In genomic region chr2:164424406-164424805, GRCm38 (mm10) we compare ENCODE assay signal across 29 mouse cellular contexts. TPM values are rescaled to one million over a fixed set of nuclear protein-coding genes. Genes with fewer than 3 reads are reported as not detected.
DNase-seq lines count a peak whose midpoint lies in the region; ATAC-seq and TF ChIP-seq lines count a peak whose summit lies in the region.
"Had no signal": no experiment of that assay in that cellular context is flagged by ENCODE, and none has a peak within 500 bp of the region (broad histone marks: within the 10 kb centered on the region; RNA-seq: fewer than 3 reads in every experiment).

No protein-coding gene starts in this region.

- no peak overlapping the region for H3K4me3 ChIP-seq in gastrocnemius, adult 2 months
- H3K4me3 ChIP-seq in layer of hippocampus, adult 2 months: no peak overlapping the region
- no peak overlapping the region for H3K4me3 ChIP-seq in midbrain, embryonic 11.5 days (ENCODE audit: low read depth, low read length)
- H3K4me3 ChIP-seq in midbrain, embryonic 10.5 days: no peak overlapping the region
- H3K4me3 ChIP-seq: forebrain, embryonic 10.5 days; forebrain, embryonic 13.5 days; heart, embryonic 12.5 days; heart, embryonic 15.5 days; hindbrain, embryonic 10.5 days; hindbrain, embryonic 13.5 days had no signal

- no peaks in the 10 kb centered on the region for H3K27me3 ChIP-seq in midbrain, embryonic 11.5 days (ENCODE audit: control insufficient read depth, insufficient read depth, low read length)
- H3K27me3 ChIP-seq in midbrain, embryonic 10.5 days (ENCODE audit: low read depth, poor library complexity, severe bottlenecking): peaks cover 11% of the 10 kb centered on the region; the same call in 1 of the 2 replicates
- H3K27me3 ChIP-seq: CH12.LX; forebrain, embryonic 13.5 days; heart, embryonic 15.5 days; Patski had no signal

- intact Hi-C loops in gastrocnemius, adult 2 months (cut with DNase I): no loop called here

- no peak for ATAC-seq in midbrain, embryonic 11.5 days (ENCODE audit: low FRiP score)
- no peak for ATAC-seq in megakaryocyte progenitor cell, adult 5-6 weeks (replicated peaks; ENCODE audit: poor library complexity)
- ATAC-seq: forebrain, embryonic 13.5 days; forebrain, embryonic 16.5 days; hindbrain, embryonic 16.5 days; Patski had no signal

- H3K4me1 ChIP-seq in midbrain, embryonic 11.5 days (ENCODE audit: control insufficient read depth, insufficient read depth, low read length): no peaks in the 10 kb centered on the region
- peaks cover 18% of the 10 kb centered on the region for H3K4me1 ChIP-seq in midbrain, embryonic 10.5 days
- H3K4me1 ChIP-seq: forebrain, embryonic 13.5 days; heart, embryonic 15.5 days; hindbrain, embryonic 13.5 days had no signal

- 0 out of 2 replicates have a peak overlapping the region, but pooled peaks have one; percentile 28 for H3K27ac ChIP-seq in gastrocnemius, adult 2 months
- H3K27ac ChIP-seq in layer of hippocampus, adult 2 months: peak overlapping the region; percentile 14; the same call in 1 of the 2 replicates
- no peak overlapping the region for H3K27ac ChIP-seq in midbrain, embryonic 11.5 days (ENCODE audit: low read depth, low read length)
- H3K27ac ChIP-seq in midbrain, embryonic 10.5 days (replicated peaks): no peak overlapping the region
- H3K27ac ChIP-seq: forebrain, embryonic 10.5 days; forebrain, embryonic 13.5 days; heart, embryonic 15.5 days; hindbrain, embryonic 10.5 days; hindbrain, embryonic 13.5 days had no signal

- no peaks in the 10 kb centered on the region for H3K36me3 ChIP-seq in midbrain, embryonic 11.5 days (ENCODE audit: control insufficient read depth, insufficient read depth, low read length)
- peaks cover 12% of the 10 kb centered on the region for H3K36me3 ChIP-seq in midbrain, embryonic 10.5 days
- H3K36me3 ChIP-seq: G1E; hindbrain, embryonic 13.5 days had no signal

- no peak overlapping the region for H3K9ac ChIP-seq in midbrain, embryonic 11.5 days (ENCODE audit: low read length)
- H3K9ac ChIP-seq: forebrain, embryonic 13.5 days; heart, embryonic 12.5 days; heart, embryonic 15.5 days; hindbrain, embryonic 13.5 days had no signal

- TF ChIP-seq CTCF in gastrocnemius, adult 2 months (IDR thresholded peaks at IDR 0.05): no peak
- no peak for TF ChIP-seq CTCF in layer of hippocampus, adult 2 months (conservative IDR thresholded peaks at IDR 0.05)

- H3K4me2 ChIP-seq in midbrain, embryonic 11.5 days: no peak overlapping the region
- H3K4me2 ChIP-seq: forebrain, embryonic 13.5 days; heart, embryonic 12.5 days; heart, embryonic 15.5 days; hindbrain, embryonic 13.5 days had no signal

- no peak for DNase-seq in gastrocnemius, adult 2 months
- no peak for DNase-seq in gastrocnemius, adult 8-10 months (ENCODE audit: low spot score in 2 of 2)
- DNase-seq in layer of hippocampus, adult 2 months (ENCODE audit: low spot score in 2 of 2): no peak
- no peak for DNase-seq in layer of hippocampus, postnatal 25 days (ENCODE audit: extremely low spot score in 1 of 2, low spot score in 1 of 2)
- peak; percentile 28 for DNase-seq in midbrain, embryonic 11.5 days (ENCODE audit: low spot score, missing footprints)
- DNase-seq in midbrain, embryonic 10.5 days (ENCODE audit: low spot score): no peak
- DNase-seq: adrenal gland, adult 2 months; adrenal gland, postnatal 25 days; cerebellum, adult 18-20 months; cerebellum, adult 9-10 months; cerebellum, postnatal 14 days; gastrocnemius, postnatal 25 days; heart, adult 18-20 months; heart, postnatal 10 days; heart, postnatal 36 days had no signal

- 90% methylated on average over 8 of the region's 8 CpGs for WGBS in midbrain, embryonic 11.5 days
- 93% methylated on average over 8 of the region's 8 CpGs for WGBS in midbrain, embryonic 10.5 days

- H3K9me3 ChIP-seq in midbrain, embryonic 11.5 days (ENCODE audit: control insufficient read depth, low read length): no peaks in the 10 kb centered on the region
- H3K9me3 ChIP-seq in midbrain, embryonic 10.5 days (replicated peaks): no peaks in the 10 kb centered on the region
- H3K9me3 ChIP-seq: forebrain, embryonic 10.5 days; forebrain, embryonic 13.5 days; G1E; heart, embryonic 12.5 days; heart, embryonic 15.5 days; hindbrain, embryonic 10.5 days; hindbrain, embryonic 13.5 days had no signal

RNA-seq across cellular contexts. Expression of gene Sdc4, which starts 19.3 kb away (rescaled TPM):
- total RNA-seq in gastrocnemius, adult 2 months (2021): 10 to 100 TPM; 39.8 to 95.4 TPM
- total RNA-seq in gastrocnemius, adult 8-10 months (2022): 10 to 100 TPM; 23.9 to 58.8 (median 34.1) TPM
- total RNA-seq in layer of hippocampus, adult 2 months (2021): 100 to 1,000 TPM; 122 to 137 TPM
- 100 to 1,000 TPM; 101 to 146 TPM for total RNA-seq in layer of hippocampus, postnatal 25 days (2021)
- polyA plus RNA-seq in midbrain, embryonic 11.5 days (2014; fragmentation: Nextera tagmentation; extraction: Ambion mirVana): 9.7 and 9.9 TPM in 2 replicates
- 16.1 and 17.4 TPM in 2 replicates for polyA plus RNA-seq in midbrain, embryonic 10.5 days (2016; fragmentation: Nextera tagmentation; extraction: Ambion mirVana)
- total RNA-seq in megakaryocyte progenitor cell, adult 5-6 weeks (2015): not detected in 2 replicates
- 0.41 TPM in 1 of 2 replicates, not detected in the other for total RNA-seq in megakaryocyte progenitor cell, adult 5-6 weeks (2017)
- polyA plus RNA-seq: G1E had no signal

RNA-seq across cellular contexts. Expression of gene Matn4, which starts 19.4 kb away (rescaled TPM):
- 1 to 10 TPM in 1 of 2 experiments, under 1 TPM in 1; 0.56 to 1.7 TPM for total RNA-seq in gastrocnemius, adult 2 months (2021)
- total RNA-seq in gastrocnemius, adult 8-10 months (2022): under 1 TPM; 0.27 to 0.99 (median 0.44) TPM
- total RNA-seq in layer of hippocampus, adult 2 months (2021): 10 to 100 TPM; 10.3 to 11.2 TPM
- total RNA-seq in layer of hippocampus, postnatal 25 days (2021): 10 to 100 TPM; 13.0 to 17.5 TPM
- 0.10 and 0.23 TPM in 2 replicates for polyA plus RNA-seq in midbrain, embryonic 11.5 days (2014; fragmentation: Nextera tagmentation; extraction: Ambion mirVana)
- 0.21 TPM in 1 of 2 replicates, not detected in the other for polyA plus RNA-seq in midbrain, embryonic 10.5 days (2016; fragmentation: Nextera tagmentation; extraction: Ambion mirVana)
- not detected in 2 replicates for total RNA-seq in megakaryocyte progenitor cell, adult 5-6 weeks (2015)
- total RNA-seq in megakaryocyte progenitor cell, adult 5-6 weeks (2017): not detected in 2 replicates
- total RNA-seq: CH12.LX had no signal
- polyA plus RNA-seq: forebrain, embryonic 10.5 days; G1E had no signal

RNA-seq across cellular contexts. Expression of gene Rbpjl, which starts 21.5 kb away (rescaled TPM):
- not detected for total RNA-seq in gastrocnemius, adult 2 months (2021)
- total RNA-seq in gastrocnemius, adult 8-10 months (2022): not detected
- under 1 TPM; 0.07 to 0.46 TPM for total RNA-seq in layer of hippocampus, adult 2 months (2021)
- total RNA-seq in layer of hippocampus, postnatal 25 days (2021): under 1 TPM; 0.34 to 0.45 TPM
- not detected in 2 replicates for polyA plus RNA-seq in midbrain, embryonic 11.5 days (2014; fragmentation: Nextera tagmentation; extraction: Ambion mirVana)
- not detected in 2 replicates for polyA plus RNA-seq in midbrain, embryonic 10.5 days (2016; fragmentation: Nextera tagmentation; extraction: Ambion mirVana)
- not detected in 2 replicates for total RNA-seq in megakaryocyte progenitor cell, adult 5-6 weeks (2015)
- not detected in 2 replicates for total RNA-seq in megakaryocyte progenitor cell, adult 5-6 weeks (2017)
- total RNA-seq: adrenal gland, adult 2 months; adrenal gland, postnatal 25 days; gastrocnemius, adult 18-20 months; gastrocnemius, postnatal 25 days; heart, adult 18-20 months; heart, postnatal 10 days; heart, postnatal 36 days had no signal
- polyA plus RNA-seq: adrenal gland, adult 2 months; embryonic facial prominence, embryonic 11.5 days; forebrain, embryonic 10.5 days; forebrain, embryonic 13.5 days; G1E; hindbrain, embryonic 10.5 days had no signal

RNA-seq across cellular contexts. Expression of gene Sys1, which starts 32.4 kb away (rescaled TPM):
- 10 to 100 TPM; 21.7 to 24.7 TPM for total RNA-seq in gastrocnemius, adult 2 months (2021)
- total RNA-seq in gastrocnemius, adult 8-10 months (2022): 10 to 100 TPM; 25.3 to 27.8 (median 26.6) TPM
- total RNA-seq in layer of hippocampus, adult 2 months (2021): 10 to 100 TPM; 40.8 to 41.0 TPM
- total RNA-seq in layer of hippocampus, postnatal 25 days (2021): 10 to 100 TPM; 41.0 to 45.2 TPM
- polyA plus RNA-seq in midbrain, embryonic 11.5 days (2014; fragmentation: Nextera tagmentation; extraction: Ambion mirVana): 62.0 and 63.6 TPM in 2 replicates
- polyA plus RNA-seq in midbrain, embryonic 10.5 days (2016; fragmentation: Nextera tagmentation; extraction: Ambion mirVana): 64.8 and 65.9 TPM in 2 replicates
- 39.1 and 39.5 TPM in 2 replicates for total RNA-seq in megakaryocyte progenitor cell, adult 5-6 weeks (2015)
- 11.2 and 20.0 TPM in 2 replicates for total RNA-seq in megakaryocyte progenitor cell, adult 5-6 weeks (2017)

RNA-seq across cellular contexts. Expression of gene Slpi, which starts 35.5 kb away (rescaled TPM):
- under 1 TPM in 1 of 2 experiments, not detected in 1; 0.45 TPM for total RNA-seq in gastrocnemius, adult 2 months (2021)
- under 1 TPM in 1 of 4 experiments, not detected in 3; 0.67 TPM for total RNA-seq in gastrocnemius, adult 8-10 months (2022)
- total RNA-seq in layer of hippocampus, adult 2 months (2021): 1 to 10 TPM in 1 of 2 experiments, not detected in 1; 1.8 TPM
- under 1 TPM; 0.59 to 0.68 TPM for total RNA-seq in layer of hippocampus, postnatal 25 days (2021)
- polyA plus RNA-seq in midbrain, embryonic 11.5 days (2014; fragmentation: Nextera tagmentation; extraction: Ambion mirVana): 0.37 and 0.52 TPM in 2 replicates
- 0.31 TPM in 1 of 2 replicates, not detected in the other for polyA plus RNA-seq in midbrain, embryonic 10.5 days (2016; fragmentation: Nextera tagmentation; extraction: Ambion mirVana)
- total RNA-seq in megakaryocyte progenitor cell, adult 5-6 weeks (2015): 244 and 316 TPM in 2 replicates
- 39.7 and 71.6 TPM in 2 replicates for total RNA-seq in megakaryocyte progenitor cell, adult 5-6 weeks (2017)
- total RNA-seq: G1E; gastrocnemius, postnatal 25 days had no signal
- polyA plus RNA-seq: forebrain, embryonic 13.5 days; forebrain, embryonic 16.5 days; G1E; hindbrain, embryonic 10.5 days had no signal

Comparison
In these comparisons a context has a peak if more than half of its experiments do, and no peak if none do; other contexts are left out.
1. H3K27ac ChIP-seq: peak in gastrocnemius, adult 2 months (single experiment) and layer of hippocampus, adult 2 months (single experiment); none in midbrain, embryonic 11.5 days (single experiment) and midbrain, embryonic 10.5 days (single experiment).
2. RNA of gene Sdc4, which starts 19.3 kb away (total RNA-seq): 101 to 146 TPM in layer of hippocampus, postnatal 25 days, 122 to 137 TPM in layer of hippocampus, adult 2 months, 39.8 to 95.4 TPM in gastrocnemius, adult 2 months and 23.9 to 58.8 TPM in gastrocnemius, adult 8-10 months; 0.41 TPM in megakaryocyte progenitor cell, adult 5-6 weeks; every median in the first group is over 10 times any median in the second.
3. RNA of gene Matn4, which starts 19.4 kb away (total RNA-seq): 13.0 to 17.5 TPM in layer of hippocampus, postnatal 25 days and 10.3 to 11.2 TPM in layer of hippocampus, adult 2 months; 0.56 to 1.7 TPM in gastrocnemius, adult 2 months, 0.27 to 0.99 TPM in gastrocnemius, adult 8-10 months and not detected in megakaryocyte progenitor cell, adult 5-6 weeks; every median in the first group is over 4 times any median in the second.